Mouse (Mus musculus) lung, postnatal 36 days (tissue): ENCODE measurements around the gene P3h3.
"Not testable (repeated sequence)": the region's sequence is repeated elsewhere in the genome, so short reads cannot be mapped to it uniquely, and the experiment has no call there.

Experiments
- DNase-seq: peaks from one replicate; pipeline ENCODE4 v3.0.0; 2022; ENCODE audit warnings: mixed read lengths

The P3h3 gene

DNA sequence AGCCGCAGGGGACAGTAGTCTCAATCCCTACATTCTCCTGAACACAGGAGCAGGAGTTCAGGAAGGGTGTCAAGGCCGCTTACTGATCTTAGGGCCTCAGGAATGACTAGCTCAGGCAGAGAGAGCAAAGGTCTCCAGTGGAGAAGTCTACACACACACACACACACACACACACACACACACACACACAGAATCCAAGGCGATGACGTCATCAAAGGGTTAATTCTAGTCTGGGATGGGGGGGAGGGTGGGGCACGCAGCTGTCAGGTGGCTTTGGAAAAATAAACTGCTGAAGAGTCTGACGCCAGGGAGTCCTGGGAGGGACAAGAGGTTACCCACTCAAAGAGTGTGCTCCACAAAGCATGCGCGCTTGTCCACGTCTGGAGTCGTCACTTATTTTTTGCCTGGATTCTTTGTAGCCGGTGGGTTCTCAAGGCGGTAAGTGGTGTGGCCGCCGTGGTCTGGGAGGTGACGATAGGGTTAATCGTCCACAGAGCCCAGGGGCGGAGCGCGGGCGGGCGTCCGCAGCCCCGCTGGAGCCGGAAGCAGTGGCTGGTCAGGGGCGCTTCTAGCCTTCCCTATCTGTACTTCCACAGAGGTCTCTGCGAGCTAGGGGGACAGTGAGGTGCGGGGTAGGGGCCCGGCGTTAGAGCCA lies 49.1 kb downstream of the P3h3 start, which contains the start of gene Spsb2:
Gene Spsb2 (plus strand): TSS at position 304 of the 655 bp plus-strand sequence.
- DNase-seq, result peak; percentile 81

DNA sequence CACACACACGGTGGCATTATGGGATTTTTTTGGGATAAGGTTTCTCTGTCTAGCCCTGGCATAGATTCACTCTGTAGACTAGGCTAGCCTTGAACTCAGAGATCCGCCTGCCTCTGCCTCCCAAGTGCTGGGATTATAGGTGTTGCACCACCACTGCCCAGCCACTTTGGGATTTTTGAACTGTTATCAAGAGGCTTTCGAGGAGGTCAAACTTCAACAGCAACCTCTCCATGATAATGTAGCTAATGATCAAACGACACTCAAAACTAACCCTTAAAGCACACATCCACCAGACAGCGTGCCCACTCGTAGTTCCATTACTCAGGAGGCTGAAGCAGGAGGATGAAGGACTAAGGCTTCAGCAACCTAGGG lies 49.6 kb downstream of the P3h3 start:
- DNase-seq, result no peak

DNA sequence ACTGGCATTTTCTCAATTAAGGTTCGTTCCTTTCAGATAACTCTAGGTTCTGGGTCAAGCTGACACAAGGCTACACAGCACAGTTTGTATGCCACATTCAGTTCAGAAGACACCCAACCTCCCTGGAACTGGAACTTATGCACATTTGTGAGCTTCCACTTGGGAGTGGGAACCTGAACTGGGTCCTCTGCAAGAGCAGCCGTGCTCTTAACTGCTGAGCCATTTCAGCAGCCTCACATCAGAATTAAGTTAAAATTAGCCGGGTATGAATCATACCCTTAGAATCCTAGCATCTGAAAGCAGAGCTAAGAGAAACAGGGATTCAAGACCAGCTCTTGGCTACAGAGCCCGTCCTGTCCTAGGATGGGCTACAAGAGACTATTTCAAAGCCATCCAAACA lies 50.2 kb downstream of the P3h3 start:
- DNase-seq, result no peak

DNA sequence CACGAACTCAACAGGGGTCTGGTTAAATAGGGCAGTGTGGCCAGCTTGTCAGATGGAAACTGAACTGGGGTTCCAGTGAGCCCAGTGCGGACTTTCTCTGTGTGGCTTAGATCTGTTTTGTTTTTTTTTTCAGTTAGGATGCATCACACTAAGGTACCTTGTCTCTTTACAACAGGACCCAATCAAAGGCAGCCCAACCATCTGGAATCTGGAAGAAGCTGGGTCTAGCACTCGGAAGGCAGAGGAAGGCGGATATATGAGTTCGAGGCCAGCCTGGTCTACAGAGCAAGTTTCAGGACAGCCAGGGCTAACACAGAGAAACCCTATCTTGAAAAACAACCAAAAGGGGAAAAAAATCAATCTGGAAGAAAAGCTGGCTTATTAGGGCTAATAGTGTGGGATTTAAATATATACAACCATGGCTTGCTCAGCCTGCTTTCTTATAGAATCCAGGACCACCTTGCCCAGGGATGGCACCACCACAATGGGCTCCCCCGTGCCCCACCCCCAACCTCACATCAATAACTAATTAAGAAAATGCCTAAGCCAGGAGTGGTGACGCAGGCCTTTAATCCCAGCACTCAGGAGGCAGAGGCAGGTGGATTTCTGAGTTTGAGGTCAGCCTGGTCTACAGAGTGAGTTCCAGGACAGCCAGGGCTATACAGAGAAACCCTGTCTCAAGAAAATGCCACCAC lies 51.0 kb downstream of the P3h3 start:
- DNase-seq, result no peak

DNA sequence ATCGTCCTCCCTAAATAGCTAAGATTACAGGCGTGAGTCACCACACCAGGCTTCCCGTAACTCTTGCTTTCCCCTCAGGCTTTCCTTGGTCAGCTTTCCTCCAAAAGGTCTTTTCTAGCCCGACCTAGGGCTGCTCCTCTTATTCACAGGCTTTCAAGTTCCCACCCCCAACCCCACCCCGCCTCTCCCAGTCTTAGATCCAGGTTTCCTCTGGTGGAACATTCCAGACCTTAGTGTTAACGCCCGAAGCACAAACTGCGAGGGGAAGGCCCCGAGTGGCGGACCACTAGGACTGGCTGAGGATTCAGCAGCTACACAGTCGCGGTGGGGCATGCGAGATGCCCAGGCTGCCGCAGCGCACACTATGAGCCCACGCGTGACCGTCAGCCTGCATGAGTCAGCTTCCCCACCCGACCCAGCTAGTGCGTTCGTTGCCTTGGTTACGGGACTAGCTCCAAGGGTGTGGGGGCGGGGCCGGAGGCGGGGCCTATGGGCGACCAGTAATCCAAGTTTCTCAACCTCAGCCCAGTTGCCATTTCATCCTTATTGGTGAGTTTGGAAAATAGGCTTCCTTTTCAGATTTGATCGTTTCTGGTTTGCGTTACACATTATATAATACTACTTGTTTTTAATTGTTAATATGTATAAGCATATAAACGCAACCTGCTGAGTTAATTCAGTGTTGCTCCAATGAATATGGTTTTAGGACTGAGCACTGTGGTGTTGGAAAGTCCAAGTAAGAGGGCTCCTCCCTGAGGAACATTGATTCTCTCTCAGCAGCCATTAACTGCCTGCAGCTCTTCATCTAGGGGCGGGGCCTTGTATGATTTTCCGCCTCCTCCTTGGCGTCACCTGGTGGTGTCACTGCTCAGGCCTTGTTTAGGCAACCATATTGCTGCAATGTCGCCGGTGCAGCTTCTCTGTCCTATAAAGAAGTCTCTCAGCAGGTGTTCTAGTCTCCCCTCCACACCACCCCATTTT lies 51.9 kb downstream of the P3h3 start:
- peak; percentile 98 for DNase-seq

DNA sequence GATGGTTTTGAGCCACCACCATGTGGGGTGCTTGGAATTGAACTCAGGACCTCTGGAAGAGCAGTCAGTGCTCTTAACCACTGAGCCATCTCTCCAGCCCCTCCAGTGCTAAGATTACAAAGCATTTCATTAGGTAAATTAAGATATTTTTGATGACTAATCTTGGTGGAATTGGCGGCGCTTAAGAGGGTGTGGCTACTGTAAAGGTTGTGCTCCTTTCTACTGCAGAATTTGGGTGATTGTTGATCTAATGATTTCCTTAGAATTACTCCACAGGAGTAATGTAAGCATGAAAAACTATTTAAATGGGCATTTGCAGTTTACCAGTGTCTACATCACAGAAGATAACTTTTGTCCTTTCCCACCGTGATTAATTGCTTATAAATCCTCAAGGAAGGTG lies 53.2 kb downstream of the P3h3 start:
- DNase-seq, result no peak

DNA sequence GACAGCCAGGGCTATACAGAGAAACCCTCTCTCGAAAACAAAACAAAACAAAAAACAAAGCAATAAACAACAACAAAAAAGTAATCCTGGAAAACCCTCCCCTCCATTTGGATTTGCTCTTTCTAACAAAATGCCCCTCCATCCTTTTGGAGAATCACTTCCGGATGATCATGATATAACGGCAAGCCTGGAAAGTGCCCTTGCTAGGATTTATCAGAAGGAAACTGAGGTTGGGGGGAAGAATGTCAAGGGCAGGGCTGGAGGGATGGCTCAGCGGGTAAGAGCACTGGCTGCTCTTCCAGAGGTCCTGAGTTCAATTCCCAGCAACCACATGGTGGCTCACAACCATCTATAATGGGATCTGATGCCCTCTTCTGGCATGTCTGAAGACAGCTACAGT lies 53.9 kb downstream of the P3h3 start:
- not testable (repeated sequence) for DNase-seq

DNA sequence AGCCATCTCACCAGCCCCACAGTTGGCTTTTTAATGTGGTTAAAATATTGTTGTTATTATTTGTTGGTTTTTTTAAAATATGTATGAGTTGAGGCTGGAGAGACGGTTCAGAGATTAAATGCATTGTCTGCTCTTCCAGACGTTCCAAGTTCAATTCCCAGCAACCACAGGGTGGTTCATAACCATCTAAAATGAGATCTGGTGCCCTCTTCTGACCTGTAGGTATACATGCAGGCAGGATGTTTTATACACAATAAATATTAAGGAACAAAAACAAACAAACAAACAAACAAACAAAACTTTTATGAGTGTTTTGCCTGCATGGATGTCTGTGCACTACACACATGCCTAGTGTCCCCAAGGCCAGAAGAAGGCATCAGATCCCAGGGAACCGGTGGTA lies 54.5 kb downstream of the P3h3 start:
- no peak for DNase-seq

DNA sequence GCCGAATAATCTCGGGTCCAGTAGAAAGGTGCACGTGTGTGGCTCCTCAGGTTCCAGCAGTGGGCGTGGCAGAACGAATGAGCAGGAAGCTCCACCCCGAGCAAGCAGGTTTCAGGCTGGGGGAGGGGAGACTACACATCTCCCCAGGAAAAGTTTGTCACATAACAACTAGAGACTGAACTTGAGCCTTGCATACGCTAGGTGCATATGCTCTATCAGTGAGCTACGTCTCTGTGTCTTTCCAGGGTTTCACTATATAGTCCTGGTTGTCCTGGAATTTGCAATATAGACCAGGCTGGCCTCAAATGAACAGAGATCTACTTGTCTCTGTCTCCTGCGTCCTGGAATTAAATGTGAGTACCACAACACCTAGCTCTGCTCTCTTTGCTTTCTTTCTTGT lies 55.2 kb downstream of the P3h3 start:
- DNase-seq, result not testable (repeated sequence)

DNA sequence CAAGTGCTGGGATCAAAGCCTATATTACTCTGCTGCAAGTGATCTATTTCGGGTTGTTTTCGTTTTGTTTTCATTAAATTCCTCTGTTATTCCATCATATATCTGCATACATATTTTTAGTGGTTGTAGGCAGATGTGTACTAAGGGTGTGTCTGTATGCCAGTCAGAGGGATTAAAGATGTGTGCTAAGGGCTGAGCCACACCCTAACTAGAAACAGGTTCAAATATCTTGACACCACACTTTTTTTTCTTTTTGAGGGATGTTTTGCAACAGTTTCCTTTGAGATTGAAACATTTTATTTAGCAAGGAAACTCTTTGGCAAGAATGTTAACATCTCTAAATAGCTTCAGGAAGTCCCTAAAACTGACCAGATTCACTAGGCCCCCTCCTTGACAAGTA lies 61.4 kb downstream of the P3h3 start:
- DNase-seq, result no peak

DNA sequence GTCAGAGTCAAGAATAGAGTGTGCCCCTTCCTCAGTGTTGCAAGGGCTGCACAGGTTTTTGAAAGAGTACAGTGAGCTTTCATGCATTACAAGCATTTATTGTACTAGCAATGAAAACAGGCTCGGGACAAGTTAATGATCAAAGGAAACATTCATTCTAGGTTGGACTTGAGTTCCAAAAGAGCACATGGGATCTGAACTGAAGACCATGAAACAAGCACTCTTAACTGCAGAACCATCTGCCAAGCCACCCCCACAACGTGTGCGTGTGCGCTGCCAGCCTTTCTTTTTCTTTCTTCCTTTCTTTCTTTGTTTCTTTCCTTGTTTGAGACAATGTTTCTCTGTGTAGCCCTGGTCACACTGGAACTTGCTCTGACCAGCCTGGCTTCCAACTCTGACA lies 61.8 kb downstream of the P3h3 start:
- no peak for DNase-seq

DNA sequence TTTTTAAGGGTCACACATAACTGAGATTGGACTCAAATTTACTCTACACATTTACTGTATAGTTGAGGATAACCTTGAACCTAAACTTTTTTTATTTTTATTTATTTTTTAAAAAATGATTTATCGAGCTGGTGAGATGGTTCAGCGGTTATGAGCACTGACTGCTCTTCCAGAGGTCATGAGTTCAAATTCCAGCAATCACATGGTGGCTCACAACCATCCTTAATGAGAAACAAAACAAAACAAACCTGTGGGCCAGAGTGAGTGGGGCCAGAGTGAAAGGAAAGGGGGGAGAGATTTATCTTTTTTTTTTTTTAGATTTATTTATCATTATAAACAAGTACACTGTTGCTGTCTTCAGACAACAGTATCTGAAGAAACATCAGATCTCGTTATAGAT lies 65.6 kb downstream of the P3h3 start:
- no peak for DNase-seq
